Mouse (Mus musculus) stomach, postnatal 0 days (tissue): ENCODE measurements around the gene Pde10a. TPM values are rescaled to one million over a fixed set of nuclear protein-coding genes. Genes with fewer than 3 reads are reported as not detected.

Source experiments
- ATAC-seq: fragments of 200-750 bp; cut with Nextera tagmentation; 2 replicates; pipeline ENCODE4 v1.8.0; 2017; ENCODE audit not compliant: low FRiP score, low TSS enrichment
- DNase-seq: peaks from one replicate; pipeline ENCODE4 v3.0.0-alpha.2; 2016; ENCODE audit warnings: low spot score
- H3K27ac ChIP-seq: fragments of 300-500 bp; sonication (generic); replicated peaks from 2 replicates; pipeline ENCODE4 v1.5.1; 2014; ENCODE audit warnings: mild to moderate bottlenecking, control low read depth
- H3K27me3 ChIP-seq: fragments of 300-500 bp; sonication (generic); 2 replicates; pipeline ENCODE4 v1.6.1; 2014; ENCODE audit warnings: low read length; ENCODE audit not compliant: control insufficient read depth, insufficient read depth
- H3K36me3 ChIP-seq: fragments of 300-500 bp; sonication (generic); 2 replicates; pipeline ENCODE4 v1.6.1; 2014; ENCODE audit warnings: low read length, mixed read lengths; ENCODE audit not compliant: control insufficient read depth, insufficient read depth
- H3K4me1 ChIP-seq: fragments of 300-500 bp; sonication (generic); replicated peaks from 2 replicates; pipeline ENCODE4 v1.6.1; 2014; ENCODE audit warnings: antibody characterized with exemption; ENCODE audit not compliant: control insufficient read depth, insufficient read depth
- H3K4me2 ChIP-seq: fragments of 300-500 bp; sonication (generic); replicated peaks from 2 replicates; pipeline ENCODE4 v1.6.1; 2014; ENCODE audit warnings: low read depth, mild to moderate bottlenecking, control low read depth, moderate library complexity
- H3K4me3 ChIP-seq: fragments of 300-500 bp; sonication (generic); 2 replicates; pipeline ENCODE4 v1.5.1; 2014; ENCODE audit warnings: low read depth, low read length, control low read depth
- H3K9ac ChIP-seq: fragments of 300-500 bp; sonication (generic); 2 replicates; pipeline ENCODE4 v1.6.1; 2014; ENCODE audit warnings: mild to moderate bottlenecking, low read length, control low read depth, mixed read lengths
- H3K9me3 ChIP-seq: fragments of 300-500 bp; sonication (generic); 2 replicates; pipeline ENCODE4 v1.6.1; 2016; ENCODE audit warnings: low read length; ENCODE audit not compliant: control insufficient read depth
- CTCF ChIP-seq: IDR thresholded peaks from 2 replicates; pipeline ENCODE4 v1.5.1; 2016; ENCODE audit warnings: antibody characterized with exemption, low read depth, mild to moderate bottlenecking, moderate library complexity
- EP300 ChIP-seq: optimal IDR thresholded peaks from 2 replicates; pipeline ENCODE3; 2016; ENCODE audit warnings: antibody characterized with exemption
- WGBS: fragments of 180-500 bp; shearing (Covaris S2); extraction: QIAGEN DNeasy Blood & Tissue Kit; methylation state at CpG from one replicate; pipeline ENCODE4 v1.1.7; 2014; 5-methylcytosine and 5-hydroxymethylcytosine counted together
- polyA plus RNA-seq: library from polyadenylated mRNA; unstranded; fragments of >200 nt; fragmentation: Nextera tagmentation; extraction: Ambion mirVana; gene quantifications from 2 replicates; pipeline ENCODE4 v1.2.1, GENCODE M21; 2015

Pde10a gene
- polyA plus RNA-seq, 1 experiment from 2014 or later, result 0.69 TPM

DNA sequence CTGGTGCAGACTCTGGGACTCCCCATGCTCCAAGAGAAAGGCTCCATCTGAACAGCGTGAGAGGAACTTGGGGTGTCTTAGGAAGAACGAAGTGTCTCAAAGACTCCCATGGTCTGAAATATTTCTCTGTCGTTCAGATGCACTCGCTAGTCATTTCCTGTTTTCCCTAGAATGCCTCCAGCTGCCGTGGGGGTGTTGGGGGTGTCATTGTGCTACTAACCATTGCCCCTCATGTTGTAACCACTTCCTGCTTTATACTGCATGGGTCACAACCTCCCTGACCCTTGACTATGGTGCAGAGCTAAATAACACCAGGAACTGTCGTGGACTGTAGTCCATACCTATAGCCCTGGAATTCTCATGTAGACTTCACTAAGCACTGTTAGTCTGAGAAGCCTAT, 321.3 kb downstream of the Pde10a start:
- Histone ChIP-seq H3K4me1 (0 out of 2 replicates have a peak, but pooled peaks cover 3% of the 10 kb centered on the region), H3K36me3 (no peaks in the 10 kb centered on the region), H3K27me3 (no peaks in the 10 kb centered on the region), H3K4me2 (no peak overlapping the region), H3K4me3 (no peak overlapping the region), H3K9ac (no peak overlapping the region), H3K27ac (no peak overlapping the region), H3K9me3 (no peaks in the 10 kb centered on the region)
- WGBS, result 72% methylated on average over 6 of the region's 6 CpGs
- TF ChIP-seq EP300 (no peak), CTCF (no peak)
- no peak for DNase-seq
- no peak for ATAC-seq

DNA sequence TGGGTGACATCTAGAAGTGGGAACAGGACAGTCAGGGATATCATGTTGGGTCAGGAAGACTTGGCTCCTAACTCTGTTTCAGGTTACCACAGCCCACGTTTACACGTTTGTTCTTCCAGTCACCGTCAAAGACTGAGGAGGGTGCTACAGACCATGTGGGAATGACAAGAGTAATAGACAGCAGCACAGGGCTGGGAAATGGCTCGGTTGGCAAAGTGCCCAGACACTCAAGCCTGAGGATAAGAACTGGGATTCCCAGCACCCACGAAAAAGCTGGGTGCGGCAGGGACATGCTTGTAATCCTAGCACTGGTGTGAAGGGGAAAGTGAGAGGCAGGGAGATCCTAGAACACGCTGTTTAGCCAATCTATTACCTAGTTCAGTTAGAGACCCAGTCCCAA, 322.4 kb downstream of the Pde10a start:
- ATAC-seq (no peak), DNase-seq (no peak)
- Histone ChIP-seq H3K9me3 (no peaks in the 10 kb centered on the region), H3K27ac (no peak overlapping the region), H3K27me3 (no peaks in the 10 kb centered on the region), H3K9ac (no peak overlapping the region), H3K36me3 (no peaks in the 10 kb centered on the region), H3K4me1 (0 out of 2 replicates have a peak, but pooled peaks cover 3% of the 10 kb centered on the region), H3K4me2 (no peak overlapping the region), H3K4me3 (no peak overlapping the region)
- 31% methylated on average over 7 of the region's 7 CpGs for WGBS
- TF ChIP-seq EP300 (no peak), CTCF (no peak)

DNA sequence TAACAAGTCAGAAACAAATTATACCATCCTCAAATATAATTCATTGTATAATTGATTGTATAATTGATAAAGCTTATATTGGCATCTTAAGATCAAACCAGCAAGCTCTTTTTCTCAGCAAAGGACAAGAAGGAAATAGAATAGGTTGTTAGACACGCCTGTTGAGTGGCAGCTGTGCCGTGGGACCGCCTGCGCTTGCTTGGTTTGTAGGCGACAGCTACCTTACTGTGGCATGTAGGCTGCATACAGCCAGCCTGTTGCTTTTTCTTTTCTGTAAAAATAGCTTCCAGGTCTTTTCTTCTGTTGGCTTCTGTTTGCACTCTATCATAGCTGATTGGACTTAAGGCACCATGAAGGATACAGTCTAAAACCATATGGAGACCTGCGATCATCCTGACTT, 326.7 kb downstream of the Pde10a start:
- Histone ChIP-seq H3K36me3 (no peaks in the 10 kb centered on the region), H3K9ac (no peak overlapping the region), H3K27me3 (no peaks in the 10 kb centered on the region), H3K4me3 (no peak overlapping the region), H3K9me3 (no peaks in the 10 kb centered on the region), H3K4me2 (no peak overlapping the region), H3K27ac (no peak overlapping the region), H3K4me1 (no peaks in the 10 kb centered on the region)
- TF ChIP-seq CTCF, result no peak
- no peak for DNase-seq
- 85% methylated on average over 6 of the region's 6 CpGs for WGBS
- no peak for ATAC-seq

DNA sequence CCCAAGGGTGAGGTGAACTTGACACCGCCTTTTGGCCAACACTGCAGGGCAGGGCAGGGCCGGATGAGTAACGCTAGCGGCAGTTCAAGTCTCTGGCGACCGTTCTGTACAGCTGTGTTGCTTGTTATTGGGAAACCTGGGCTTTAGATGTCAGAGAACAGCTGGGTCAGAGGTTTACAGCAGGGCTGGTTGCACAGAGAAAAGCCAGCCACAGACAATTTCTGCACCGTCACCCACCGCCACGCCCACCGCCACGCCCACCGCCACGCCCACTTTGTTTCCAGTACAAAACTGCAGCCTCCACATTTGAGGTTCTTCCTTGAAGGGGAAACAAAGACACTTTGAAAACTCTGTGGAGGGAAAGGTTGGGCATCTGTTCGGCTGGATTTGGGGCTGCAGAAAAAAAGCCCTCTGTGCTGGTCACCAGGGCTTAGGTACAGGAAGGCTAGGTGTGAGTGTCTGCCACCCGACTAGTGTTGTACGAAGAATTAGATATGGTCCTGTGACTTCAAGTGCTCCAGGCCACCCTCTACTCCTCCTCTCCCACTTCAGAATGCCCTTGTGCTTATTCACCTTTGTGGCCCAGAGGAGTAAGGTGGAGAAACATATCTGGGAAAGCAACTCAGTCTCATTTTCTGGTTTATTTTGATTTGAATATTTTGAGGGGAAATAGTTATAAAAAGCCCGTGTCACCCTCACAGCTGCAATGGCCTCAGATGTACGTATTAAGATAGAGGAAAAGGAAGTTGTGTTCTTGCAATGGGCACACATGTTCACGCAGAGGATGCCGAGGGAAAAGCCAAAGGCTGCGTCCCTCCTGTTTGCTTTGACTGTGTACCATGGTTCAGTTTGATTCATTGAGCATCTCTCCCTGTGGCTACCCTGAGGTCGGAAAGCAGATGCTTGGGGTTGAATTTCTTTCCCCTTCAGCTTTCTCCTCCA, 331.5 kb downstream of the Pde10a start:
- WGBS, result 31% methylated on average over 22 of the region's 22 CpGs
- Histone ChIP-seq H3K4me2 (peak overlapping the region; percentile 27; the same call in 1 of the 2 replicates), H3K27ac (no peak overlapping the region), H3K27me3 (no peaks in the 10 kb centered on the region), H3K36me3 (no peaks in the 10 kb centered on the region), H3K9me3 (no peaks in the 10 kb centered on the region), H3K4me1 (no peaks in the 10 kb centered on the region), H3K9ac (no peak overlapping the region), H3K4me3 (no peak overlapping the region)
- DNase-seq, result peak; percentile 69
- TF ChIP-seq EP300, result no peak
- no peak for TF ChIP-seq CTCF
- ATAC-seq, result peak; percentile 89; the same call in 1 of the 2 replicates

DNA sequence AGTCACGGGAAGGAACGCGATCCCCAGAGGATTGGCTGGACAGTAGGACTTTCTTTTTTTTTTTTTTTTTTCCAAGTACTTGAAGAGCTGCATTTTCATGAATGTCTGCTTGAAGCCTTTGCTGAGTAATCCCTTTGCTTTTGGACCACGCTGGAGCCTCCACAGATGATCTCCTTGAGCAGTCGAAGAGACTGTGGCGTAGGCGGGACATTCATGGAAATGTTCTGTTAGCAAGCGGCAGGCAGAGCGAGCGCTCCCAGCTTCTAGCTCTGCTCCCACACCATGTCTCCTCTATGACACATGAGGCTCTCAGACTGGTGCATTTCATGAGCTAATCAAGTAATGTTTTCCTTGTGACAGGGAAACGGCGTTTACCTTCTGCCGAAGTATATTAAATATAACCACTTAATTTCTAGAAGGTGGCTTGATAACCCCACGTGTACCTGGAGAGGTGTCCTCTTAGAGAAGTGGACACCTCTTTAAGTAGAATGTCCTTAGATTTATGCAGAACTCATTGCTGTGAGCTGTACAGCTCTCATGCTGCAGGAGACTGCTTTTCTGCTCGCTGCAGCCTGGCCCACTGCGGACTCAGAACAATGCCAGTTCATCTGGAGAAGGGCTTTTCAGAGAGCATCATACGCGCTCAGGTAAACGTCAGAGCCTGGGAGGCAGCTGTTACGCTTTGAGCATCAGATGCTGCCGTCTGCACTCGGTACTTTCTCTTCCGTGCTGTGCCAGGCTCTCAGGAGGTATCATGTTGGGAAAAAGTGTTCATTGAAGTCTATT, 333.7 kb downstream of the Pde10a start:
- DNase-seq (no peak), ATAC-seq (no peak)
- 61% methylated on average over 23 of the region's 23 CpGs for WGBS
- Histone ChIP-seq H3K4me2 (no peak overlapping the region), H3K4me1 (no peaks in the 10 kb centered on the region), H3K9ac (no peak overlapping the region), H3K9me3 (no peaks in the 10 kb centered on the region), H3K36me3 (no peaks in the 10 kb centered on the region), H3K4me3 (no peak overlapping the region), H3K27ac (no peak overlapping the region), H3K27me3 (no peaks in the 10 kb centered on the region)
- TF ChIP-seq CTCF (no peak), EP300 (no peak)

DNA sequence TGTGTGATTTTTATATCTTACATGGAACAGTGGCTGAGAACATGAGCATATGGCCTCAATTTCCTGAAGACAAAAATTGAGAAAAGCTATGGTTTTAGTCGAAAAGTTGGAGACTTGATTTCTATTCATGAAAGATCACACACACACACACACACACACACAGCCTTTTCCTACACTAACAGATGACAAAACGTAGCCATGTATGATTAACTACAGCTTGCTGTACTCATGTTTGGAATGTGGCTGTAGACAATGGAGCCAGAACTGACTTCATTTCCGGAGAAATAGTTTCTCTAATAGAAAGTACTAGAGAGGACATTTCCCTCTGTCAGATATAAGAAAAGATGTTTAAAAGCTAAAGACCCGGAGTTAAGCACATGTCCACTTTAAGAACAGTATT, 334.3 kb downstream of the Pde10a start:
- no peak for DNase-seq
- Histone ChIP-seq H3K27me3 (no peaks in the 10 kb centered on the region), H3K9me3 (no peaks in the 10 kb centered on the region), H3K4me2 (no peak overlapping the region), H3K4me3 (no peak overlapping the region), H3K9ac (no peak overlapping the region), H3K27ac (no peak overlapping the region), H3K4me1 (no peaks in the 10 kb centered on the region), H3K36me3 (no peaks in the 10 kb centered on the region)
- no peak for ATAC-seq
- no peak for TF ChIP-seq EP300
- TF ChIP-seq CTCF, result no peak
- WGBS, result 23% methylated on average over 4 of the region's 4 CpGs
